Mouse (Mus musculus) heart, embryonic 15.5 days (tissue): Measurements from ENCODE around the gene Elfn1. TPM values are rescaled to one million over a fixed set of nuclear protein-coding genes. Genes with fewer than 3 reads are reported as not detected.

ENCODE experiments used
- ATAC-seq: fragments of 200-750 bp; cut with Nextera tagmentation; replicated peaks from 2 replicates; pipeline ENCODE4 v1.8.0; 2017; ENCODE audit warnings: low read depth, moderate TSS enrichment; ENCODE audit not compliant: insufficient number of reproducible peaks, insufficient read depth, low FRiP score
- H3K27ac ChIP-seq: fragments of 300-500 bp; sonication (generic); 2 replicates; pipeline ENCODE4 v1.5.1; 2015; ENCODE audit warnings: mild to moderate bottlenecking, inconsistent platforms
- H3K27me3 ChIP-seq: fragments of 300-500 bp; sonication (generic); 2 replicates; pipeline ENCODE4 v1.6.1; 2015; ENCODE audit warnings: inconsistent platforms
- H3K36me3 ChIP-seq: fragments of 300-500 bp; sonication (generic); 2 replicates; pipeline ENCODE4 v1.6.1; 2015; ENCODE audit warnings: mild to moderate bottlenecking, inconsistent platforms
- H3K4me1 ChIP-seq: fragments of 300-500 bp; sonication (generic); replicated peaks from 2 replicates; pipeline ENCODE4 v1.6.1; 2015; ENCODE audit warnings: inconsistent platforms
- H3K4me2 ChIP-seq: fragments of 300-500 bp; sonication (generic); 2 replicates; pipeline ENCODE4 v1.6.1; 2015; ENCODE audit warnings: inconsistent platforms, mild to moderate bottlenecking, moderate library complexity
- H3K4me3 ChIP-seq: fragments of 300-500 bp; sonication (generic); 2 replicates; pipeline ENCODE4 v1.5.1; 2015; ENCODE audit warnings: mild to moderate bottlenecking, inconsistent platforms
- H3K9ac ChIP-seq: fragments of 300-500 bp; sonication (generic); 2 replicates; pipeline ENCODE4 v1.6.1; 2015; ENCODE audit warnings: mild to moderate bottlenecking, inconsistent platforms
- H3K9me3 ChIP-seq: fragments of 300-500 bp; sonication (generic); replicated peaks from 2 replicates; pipeline ENCODE4 v1.6.1; 2016; ENCODE audit warnings: inconsistent platforms
- WGBS: fragments of 180-500 bp; shearing (Covaris S2); methylation state at CpG from one replicate; pipeline ENCODE4 v1.1.7; 2015; ENCODE audit warnings: mixed read lengths; 5-methylcytosine and 5-hydroxymethylcytosine counted together
- polyA plus RNA-seq: library from polyadenylated mRNA; unstranded; fragments of >200 nt; fragmentation: Nextera tagmentation; extraction: Ambion mirVana; gene quantifications from 2 replicates; pipeline ENCODE4 v1.2.1, GENCODE M21; 2015

Gene Elfn1
- polyA plus RNA-seq, 1 experiment from 2014 or later, result 0.10 TPM

- Histone ChIP-seq H3K27me3 (peaks cover 55% of the 10 kb centered on the region), H3K4me1 (0 out of 2 replicates have a peak, but pooled peaks cover 3% of the 10 kb centered on the region), H3K9me3 (no peaks in the 10 kb centered on the region), H3K27ac (no peak overlapping the region), H3K4me2 (no peak overlapping the region), H3K4me3 (no peak overlapping the region), H3K9ac (no peak overlapping the region), H3K36me3 (no peaks in the 10 kb centered on the region)
- no peak for ATAC-seq
- 43% methylated on average over 7 of the region's 7 CpGs for WGBS
These were observed 14.8 kb upstream of the Elfn1 start for GRCm38 (mm10) chr5:139892995-139893345.

GRCm38 (mm10) chr5:139894025-139894508, 13.7 kb upstream of the Elfn1 start:
- Histone ChIP-seq H3K4me3 (no peak overlapping the region), H3K4me1 (0 out of 2 replicates have a peak, but pooled peaks cover 3% of the 10 kb centered on the region), H3K9ac (no peak overlapping the region), H3K27me3 (peaks cover 54% of the 10 kb centered on the region), H3K9me3 (no peaks in the 10 kb centered on the region), H3K36me3 (no peaks in the 10 kb centered on the region), H3K4me2 (no peak overlapping the region), H3K27ac (no peak overlapping the region)
- WGBS, result 61% methylated on average over 12 of the region's 12 CpGs
- 0 out of 2 replicates have a peak, but pooled peaks have one; percentile 20 for ATAC-seq

- Histone ChIP-seq H3K9ac (no peak overlapping the region), H3K4me1 (0 out of 2 replicates have a peak, but pooled peaks cover under 1% of the 10 kb centered on the region), H3K4me2 (no peak overlapping the region), H3K4me3 (no peak overlapping the region), H3K36me3 (no peaks in the 10 kb centered on the region), H3K27ac (no peak overlapping the region), H3K9me3 (no peaks in the 10 kb centered on the region), H3K27me3 (peaks cover 51% of the 10 kb centered on the region)
- ATAC-seq, result no peak
- WGBS, result 33% methylated on average over 7 of the region's 7 CpGs
These were observed 8.7 kb upstream of the Elfn1 start for GRCm38 (mm10) chr5:139899044-139899443.

- 63% methylated on average over 5 of the region's 5 CpGs for WGBS
- H3K36me3 ChIP-seq, result no peaks in the 10 kb centered on the region
- H3K9me3 ChIP-seq, result no peaks in the 10 kb centered on the region
- ATAC-seq, result no peak
- H3K4me3 ChIP-seq, result no peak overlapping the region
- no peak overlapping the region for H3K4me2 ChIP-seq
- H3K27ac ChIP-seq, result no peak overlapping the region
- H3K27me3 ChIP-seq, result peaks cover 74% of the 10 kb centered on the region
- peaks cover 30% of the 10 kb centered on the region for H3K4me1 ChIP-seq
- no peak overlapping the region for H3K9ac ChIP-seq
These were observed 2.6 kb upstream of the Elfn1 start for GRCm38 (mm10) chr5:139905121-139905520.

GRCm38 (mm10) chr5:139906507-139906906, 1.2 kb upstream of the Elfn1 start:
- H3K4me3 ChIP-seq, result no peak overlapping the region
- no peak for ATAC-seq
- no peak overlapping the region for H3K9ac ChIP-seq
- peaks cover 34% of the 10 kb centered on the region for H3K4me1 ChIP-seq
- no peaks in the 10 kb centered on the region for H3K36me3 ChIP-seq
- peaks cover 86% of the 10 kb centered on the region for H3K27me3 ChIP-seq
- H3K9me3 ChIP-seq, result no peaks in the 10 kb centered on the region
- H3K4me2 ChIP-seq, result no peak overlapping the region; the same call in 1 of the 2 replicates
- no peak overlapping the region for H3K27ac ChIP-seq
- WGBS, result 29% methylated on average over 9 of the region's 9 CpGs

- WGBS, result 0% methylated on average over 19 of the region's 19 CpGs
- Histone ChIP-seq H3K27me3 (peaks cover 88% of the 10 kb centered on the region), H3K9me3 (no peaks in the 10 kb centered on the region), H3K27ac (no peak overlapping the region), H3K9ac (no peak overlapping the region), H3K4me3 (peak overlapping the region; percentile 58), H3K4me1 (peaks cover 41% of the 10 kb centered on the region), H3K4me2 (peak overlapping the region; percentile 95), H3K36me3 (no peaks in the 10 kb centered on the region)
- no peak for ATAC-seq
These were observed 502 bp upstream of the Elfn1 start for GRCm38 (mm10) chr5:139907241-139907640.

GRCm38 (mm10) chr5:139908243-139908810, 584 bp downstream of the Elfn1 start:
- ATAC-seq, result no peak
- peak overlapping the region; percentile 95 for H3K4me2 ChIP-seq
- no peaks in the 10 kb centered on the region for H3K36me3 ChIP-seq
- no peaks in the 10 kb centered on the region for H3K9me3 ChIP-seq
- H3K4me3 ChIP-seq, result peak overlapping the region; percentile 58
- H3K9ac ChIP-seq, result peak overlapping the region; percentile 55
- WGBS, result under 1% methylated on average over 76 of the region's 78 CpGs
- peaks cover 99% of the 10 kb centered on the region for H3K27me3 ChIP-seq
- H3K4me1 ChIP-seq, result peaks cover 52% of the 10 kb centered on the region
- H3K27ac ChIP-seq, result no peak overlapping the region

GRCm38 (mm10) chr5:139908811-139909627, 1.3 kb downstream of the Elfn1 start:
- Histone ChIP-seq H3K4me1 (peaks cover 52% of the 10 kb centered on the region), H3K27me3 (peaks cover 100% of the 10 kb centered on the region)

GRCm38 (mm10) chr5:139909710-139910550, 2.2 kb downstream of the Elfn1 start:
- Histone ChIP-seq H3K9ac (no peak overlapping the region), H3K27me3 (peaks cover 100% of the 10 kb centered on the region), H3K4me1 (peaks cover 52% of the 10 kb centered on the region), H3K4me2 (peak overlapping the region; percentile 95), H3K9me3 (no peaks in the 10 kb centered on the region), H3K4me3 (peak overlapping the region; percentile 24), H3K27ac (no peak overlapping the region), H3K36me3 (no peaks in the 10 kb centered on the region)
- no peak for ATAC-seq
- under 1% methylated on average over 29 of the region's 29 CpGs for WGBS

More at GRCm38 (mm10) chr5:139908811-139909627, 1.3 kb downstream of the Elfn1 start:
- no peaks in the 10 kb centered on the region for H3K9me3 ChIP-seq
- H3K27ac ChIP-seq, result no peak overlapping the region
- H3K9ac ChIP-seq, result peak overlapping the region; percentile 55
- H3K36me3 ChIP-seq, result no peaks in the 10 kb centered on the region
- WGBS, result under 1% methylated on average over 41 of the region's 50 CpGs
- peak overlapping the region; percentile 58 for H3K4me3 ChIP-seq
- ATAC-seq, result no peak
- peak overlapping the region; percentile 95 for H3K4me2 ChIP-seq

GRCm38 (mm10) chr5:139910755-139911300, 3.1 kb downstream of the Elfn1 start:
- Histone ChIP-seq H3K4me3 (no peak overlapping the region), H3K9ac (no peak overlapping the region), H3K9me3 (no peaks in the 10 kb centered on the region), H3K4me2 (no peak overlapping the region), H3K27me3 (peaks cover 100% of the 10 kb centered on the region), H3K4me1 (peaks cover 52% of the 10 kb centered on the region), H3K36me3 (no peaks in the 10 kb centered on the region), H3K27ac (no peak overlapping the region)
- whole genome bisulfite sequencing, result 17% methylated on average over 3 of the region's 3 CpGs
- ATAC-seq, result no peak

GRCm38 (mm10) chr5:139911506-139911905, 3.8 kb downstream of the Elfn1 start:
- H3K4me2 ChIP-seq, result peak overlapping the region; percentile 83

More at GRCm38 (mm10) chr5:139911506-139911905, 3.8 kb downstream of the Elfn1 start:
- Histone ChIP-seq H3K36me3 (no peaks in the 10 kb centered on the region), H3K9ac (no peak overlapping the region), H3K27ac (no peak overlapping the region), H3K27me3 (peaks cover 100% of the 10 kb centered on the region), H3K4me1 (peaks cover 52% of the 10 kb centered on the region), H3K4me3 (peak overlapping the region; percentile 49; the same call in 1 of the 2 replicates), H3K9me3 (no peaks in the 10 kb centered on the region)
- no peak for ATAC-seq
- WGBS, result 5% methylated on average over 19 of the region's 19 CpGs
